Mouse (Mus musculus) heart, postnatal 10 days (tissue): ENCODE data around the gene Hapln3. TPM values are rescaled to one million over a fixed set of nuclear protein-coding genes. Genes with fewer than 3 reads are reported as not detected.

ENCODE experiments used
- DNase-seq, 2 experiments: peaks; one replicate each; pipeline ENCODE4 v3.0.0; 2021
- intact Hi-C: fragments of 180-260 bp; cut with DNase I; formaldehyde crosslinking; loops from one replicate; pipeline ENCODE4 v1.15.1; 2025
- total RNA-seq, 2 experiments: library from RNA; stranded (reverse); gene quantifications; 2 replicates each; pipeline ENCODE4 v1.2.3; 2021

Gene Hapln3
- total RNA-seq, 2 experiments from 2014 or later, result 0.69 to 1.4 TPM

DNA sequence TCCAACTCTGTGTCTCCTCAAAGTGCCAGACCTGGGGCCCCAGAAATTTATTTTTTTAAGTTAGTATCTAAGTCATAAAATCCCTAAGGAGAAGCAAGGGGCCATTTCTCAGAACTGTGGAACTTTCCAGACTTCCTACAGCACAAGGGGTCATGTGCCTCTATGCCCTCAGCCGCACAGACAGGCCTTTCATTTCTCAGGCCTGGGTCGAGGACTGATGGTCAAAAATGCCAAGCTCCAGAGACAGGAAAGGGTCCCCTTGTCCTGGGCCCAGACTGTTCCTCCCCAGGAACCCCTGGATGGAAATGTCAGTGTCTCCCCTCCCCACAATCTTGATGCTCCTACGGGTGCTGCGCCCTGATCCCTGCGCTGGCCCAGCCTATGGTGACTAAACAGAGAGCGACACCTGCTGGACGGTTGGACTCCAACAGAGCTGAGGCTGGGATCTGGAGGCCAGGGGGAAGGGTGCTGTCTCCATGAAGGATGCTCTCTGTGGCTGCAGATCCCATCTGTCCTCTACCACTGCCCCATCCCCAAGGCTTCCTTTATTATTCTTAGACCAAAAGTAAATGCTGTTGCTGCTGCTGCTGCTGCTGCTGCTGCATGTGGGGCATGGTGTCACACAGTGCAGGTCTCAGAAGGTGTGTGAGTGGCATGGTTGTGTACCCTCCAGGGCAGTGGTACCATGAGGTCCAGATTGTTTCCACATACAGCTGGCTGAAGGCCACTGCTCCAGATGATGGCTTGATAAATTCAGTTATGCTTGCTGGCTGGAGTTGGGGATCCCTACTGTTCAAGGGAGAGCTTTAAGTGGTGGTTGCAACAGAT, 50.0 kb downstream of the Hapln3 start:
- intact Hi-C loops, result no loop called here
- peak; percentile 60 to 83 for DNase-seq

DNA sequence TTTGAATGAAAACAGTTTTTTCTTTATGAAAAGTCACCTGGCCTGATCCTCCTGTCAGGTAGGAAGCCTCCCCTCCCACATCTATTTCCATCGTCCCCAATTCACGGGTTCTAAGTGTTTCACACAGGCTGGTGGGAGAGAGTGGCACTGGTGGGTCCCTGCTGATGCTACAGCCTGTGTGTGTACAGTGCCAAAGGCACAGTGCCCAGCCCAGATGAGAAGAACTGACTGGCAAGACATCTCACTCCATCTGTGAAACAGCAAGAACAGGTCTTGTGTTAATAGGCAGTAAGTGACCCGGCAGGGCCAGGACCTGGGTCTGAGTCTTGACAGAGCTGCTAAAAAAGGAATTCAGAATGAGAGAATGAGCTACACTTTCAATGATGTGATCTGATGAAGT, 51.6 kb downstream of the Hapln3 start:
- intact Hi-C loops, result loop anchor here (1.0 kb wide), 1 partner anchor 155 kb away; no protein-coding TSS in a partner anchor
- no peak for DNase-seq

DNA sequence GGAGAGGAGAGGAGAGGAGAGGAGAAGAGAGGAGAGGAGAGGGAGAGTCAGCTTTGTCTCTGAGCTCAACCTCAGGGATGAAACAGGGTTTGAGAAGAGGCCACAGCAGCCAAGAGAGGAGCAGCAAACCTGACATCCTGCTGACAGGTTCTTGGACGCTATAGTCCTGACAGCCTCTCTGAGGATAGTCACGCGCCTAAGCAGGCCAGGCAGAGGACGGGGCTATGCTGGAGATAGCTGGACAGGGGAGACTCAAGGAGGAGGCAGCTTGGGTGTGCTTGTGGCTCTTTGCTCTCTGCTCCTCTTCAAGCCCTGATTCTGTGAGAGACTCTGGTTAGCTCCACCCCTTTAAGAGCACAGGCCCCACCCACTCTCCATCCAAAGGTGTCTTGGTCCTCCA, 62.6 kb downstream of the Hapln3 start:
- DNase-seq, result peak in 1 of 2 experiments; percentile 21
- intact Hi-C loops, result no loop called here

DNA sequence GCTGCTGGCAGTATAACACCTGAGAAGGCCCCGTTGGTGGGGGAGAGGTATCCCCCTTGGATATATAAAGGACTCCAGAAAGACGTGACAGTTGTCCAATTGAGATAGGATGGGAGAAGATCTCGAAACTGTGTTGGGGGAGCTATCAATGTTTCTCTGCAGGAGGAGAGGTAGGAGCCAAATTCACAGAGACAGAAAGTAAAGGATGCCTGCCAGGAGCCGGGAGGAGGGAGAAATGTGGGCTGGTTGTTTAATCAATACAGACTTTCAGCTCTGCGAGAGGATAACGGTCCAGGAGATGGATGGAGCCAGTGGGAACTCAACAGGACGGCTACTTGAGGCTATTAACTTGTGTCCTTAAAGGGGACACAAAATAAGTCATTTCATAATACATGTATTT, 63.4 kb downstream of the Hapln3 start:
- no peak for DNase-seq
- intact Hi-C loops, result no loop called here

Other genes with a start within 250 kb of the Hapln3 start
- gene Aen, start 235.2 kb downstream of the Hapln3 start, total RNA-seq, result 10 to 100 TPM; 33.1 to 35.7 TPM
- gene Isg20, start 217.6 kb downstream of the Hapln3 start, total RNA-seq, result 1 to 10 TPM; 5.4 to 5.5 TPM
- 1 to 10 TPM; 1.8 to 2.3 TPM for gene Acan, start 77.5 kb downstream of the Hapln3 start, total RNA-seq
- 100 to 1,000 TPM; 197 to 202 TPM for gene Mfge8, start 18.0 kb upstream of the Hapln3 start, total RNA-seq
- 10 to 100 TPM; 40.0 to 45.2 TPM for gene Abhd2, start 142.2 kb upstream of the Hapln3 start, total RNA-seq